Mouse (Mus musculus) heart, adult 8-10 months (tissue): Measurements from ENCODE around the gene Crtam. TPM values are rescaled to one million over a fixed set of nuclear protein-coding genes. Genes with fewer than 3 reads are reported as not detected.

ENCODE experiments used
- total RNA-seq, 4 experiments: library from RNA; stranded (reverse); gene quantifications; 2 replicates each; pipeline ENCODE4 v1.2.4; 2022

The Crtam gene
- total RNA-seq, 4 experiments from 2014 or later: not detected

Other genes starting within 250 kb of the Crtam start
- gene Hspa8, start 203.6 kb downstream of the Crtam start, total RNA-seq: 1,000 to 10,000 TPM; 1,176 to 1,889 (median 1,438) TPM
- gene Bsx, start 130.5 kb downstream of the Crtam start, total RNA-seq: not detected
- gene Jhy, start 40.5 kb downstream of the Crtam start, total RNA-seq: not detected
- 1 to 10 TPM in 1 of 4 experiments, under 1 TPM in 3; 0.79 to 1.1 (median 0.97) TPM for gene Ubash3b, start 157.1 kb upstream of the Crtam start, total RNA-seq